Mouse (Mus musculus): Measurements from ENCODE around the gene Fam69a. TPM values are rescaled to one million over a fixed set of nuclear protein-coding genes. Genes with fewer than 3 reads are reported as not detected.

Fam69a gene
- polyA plus RNA-seq, 1 experiment, result 13.5 TPM

- WGBS, result 67% methylated on average over 7 of the region's 7 CpGs
- TF ChIP-seq POLR2A (IDR thresholded peaks at IDR 0.05; ENCODE audit: borderline replicate concordance, control insufficient read depth, low read depth, low read length) (no peak), CTCF (IDR thresholded peaks at IDR 0.05; ENCODE audit: control insufficient read depth, insufficient read depth, low read length) (no peak)
Observed at GRCm38 (mm10) chr5:107997717-107998116, 10.8 kb upstream of the Fam69a start.

GRCm38 (mm10) chr5:107995936-107996335 is 9.1 kb upstream of the Fam69a start:
- Histone ChIP-seq H3K4me3 (replicated peaks; ENCODE audit: control insufficient read depth, low read depth, low read length) (no peak overlapping the region), H3K27ac (ENCODE audit: control insufficient read depth, insufficient read depth, low read depth, low read length, poor library complexity) (no peak overlapping the region), H3K4me1 (ENCODE audit: control insufficient read depth, insufficient read depth, low read length) (no peaks in the 10 kb centered on the region)
- WGBS, result 80% methylated on average over 2 of the region's 2 CpGs
- TF ChIP-seq CTCF (IDR thresholded peaks at IDR 0.05; ENCODE audit: control insufficient read depth, insufficient read depth, low read length) (no peak), POLR2A (IDR thresholded peaks at IDR 0.05; ENCODE audit: borderline replicate concordance, control insufficient read depth, low read depth, low read length) (no peak)

More at GRCm38 (mm10) chr5:107997717-107998116, 10.8 kb upstream of the Fam69a start:
- no peaks in the 10 kb centered on the region for H3K4me1 ChIP-seq (ENCODE audit: control insufficient read depth, insufficient read depth, low read length)
- H3K27ac ChIP-seq (ENCODE audit: control insufficient read depth, insufficient read depth, low read depth, low read length, poor library complexity), result no peak overlapping the region
- H3K4me3 ChIP-seq (replicated peaks; ENCODE audit: control insufficient read depth, low read depth, low read length), result no peak overlapping the region

GRCm38 (mm10) chr5:107987835-107988251 is 958 bp upstream of the Fam69a start:
- WGBS, result 0% methylated on average over 5 of the region's 5 CpGs
- TF ChIP-seq POLR2A (IDR thresholded peaks at IDR 0.05; ENCODE audit: borderline replicate concordance, control insufficient read depth, low read depth, low read length) (no peak), CTCF (IDR thresholded peaks at IDR 0.05; ENCODE audit: control insufficient read depth, insufficient read depth, low read length) (no peak)
- peaks cover 1% of the 10 kb centered on the region for H3K4me1 ChIP-seq (ENCODE audit: control insufficient read depth, insufficient read depth, low read length)
- no peak overlapping the region for H3K27ac ChIP-seq (ENCODE audit: control insufficient read depth, insufficient read depth, low read depth, low read length, poor library complexity)
- H3K4me3 ChIP-seq (replicated peaks; ENCODE audit: control insufficient read depth, low read depth, low read length), result peak overlapping the region; percentile 36

GRCm38 (mm10) chr5:107986255-107986966 is 474 bp downstream of the Fam69a start:
- H3K4me1 ChIP-seq (ENCODE audit: control insufficient read depth, insufficient read depth, low read length), result peaks cover 1% of the 10 kb centered on the region
- H3K4me3 ChIP-seq (replicated peaks; ENCODE audit: control insufficient read depth, low read depth, low read length), result peak overlapping the region; percentile 73
- H3K27ac ChIP-seq (ENCODE audit: control insufficient read depth, insufficient read depth, low read depth, low read length, poor library complexity), result peak overlapping the region; percentile 86
- TF ChIP-seq POLR2A (IDR thresholded peaks at IDR 0.05; ENCODE audit: borderline replicate concordance, control insufficient read depth, low read depth, low read length) (no peak), CTCF (IDR thresholded peaks at IDR 0.05; ENCODE audit: control insufficient read depth, insufficient read depth, low read length) (peak; percentile 64)
- 1% methylated on average over 53 of the region's 54 CpGs for WGBS

GRCm38 (mm10) chr5:107983946-107984345 is 2.9 kb downstream of the Fam69a start:
- TF ChIP-seq CTCF (IDR thresholded peaks at IDR 0.05; ENCODE audit: control insufficient read depth, insufficient read depth, low read length) (no peak), POLR2A (IDR thresholded peaks at IDR 0.05; ENCODE audit: borderline replicate concordance, control insufficient read depth, low read depth, low read length) (no peak)
- WGBS, result 93% methylated on average over 5 of the region's 5 CpGs
- Histone ChIP-seq H3K4me1 (ENCODE audit: control insufficient read depth, insufficient read depth, low read length) (peaks cover 3% of the 10 kb centered on the region), H3K4me3 (replicated peaks; ENCODE audit: control insufficient read depth, low read depth, low read length) (no peak overlapping the region), H3K27ac (ENCODE audit: control insufficient read depth, insufficient read depth, low read depth, low read length, poor library complexity) (no peak overlapping the region)

GRCm38 (mm10) chr5:107982016-107982415 is 4.9 kb downstream of the Fam69a start:
- 79% methylated on average over 3 of the region's 3 CpGs for WGBS
- Histone ChIP-seq H3K27ac (ENCODE audit: control insufficient read depth, insufficient read depth, low read depth, low read length, poor library complexity) (no peak overlapping the region), H3K4me3 (replicated peaks; ENCODE audit: control insufficient read depth, low read depth, low read length) (no peak overlapping the region), H3K4me1 (ENCODE audit: control insufficient read depth, insufficient read depth, low read length) (peaks cover 7% of the 10 kb centered on the region)
- TF ChIP-seq POLR2A (IDR thresholded peaks at IDR 0.05; ENCODE audit: borderline replicate concordance, control insufficient read depth, low read depth, low read length) (no peak), CTCF (IDR thresholded peaks at IDR 0.05; ENCODE audit: control insufficient read depth, insufficient read depth, low read length) (no peak)

- TF ChIP-seq CTCF (IDR thresholded peaks at IDR 0.05; ENCODE audit: control insufficient read depth, insufficient read depth, low read length) (no peak), POLR2A (IDR thresholded peaks at IDR 0.05; ENCODE audit: borderline replicate concordance, control insufficient read depth, low read depth, low read length) (no peak)
- H3K4me1 ChIP-seq (ENCODE audit: control insufficient read depth, insufficient read depth, low read length), result peaks cover 7% of the 10 kb centered on the region
- WGBS, result 3% methylated on average over 1 of the region's 1 CpGs
- peak overlapping the region; percentile 83 for H3K27ac ChIP-seq (ENCODE audit: control insufficient read depth, insufficient read depth, low read depth, low read length, poor library complexity)
- H3K4me3 ChIP-seq (replicated peaks; ENCODE audit: control insufficient read depth, low read depth, low read length), result no peak overlapping the region
Observed at GRCm38 (mm10) chr5:107979901-107980300, 7.0 kb downstream of the Fam69a start.

GRCm38 (mm10) chr5:107978289-107979035 is 8.4 kb downstream of the Fam69a start:
- H3K27ac ChIP-seq (ENCODE audit: control insufficient read depth, insufficient read depth, low read depth, low read length, poor library complexity), result peak overlapping the region; percentile 89
- WGBS, result 35% methylated on average over 6 of the region's 6 CpGs

More at GRCm38 (mm10) chr5:107978289-107979035, 8.4 kb downstream of the Fam69a start:
- H3K4me3 ChIP-seq (replicated peaks; ENCODE audit: control insufficient read depth, low read depth, low read length), result no peak overlapping the region
- TF ChIP-seq POLR2A (IDR thresholded peaks at IDR 0.05; ENCODE audit: borderline replicate concordance, control insufficient read depth, low read depth, low read length), result no peak
- no peak for TF ChIP-seq CTCF (IDR thresholded peaks at IDR 0.05; ENCODE audit: control insufficient read depth, insufficient read depth, low read length)
- peaks cover 6% of the 10 kb centered on the region for H3K4me1 ChIP-seq (ENCODE audit: control insufficient read depth, insufficient read depth, low read length)
